Mouse (Mus musculus) hindbrain, postnatal 0 days (tissue): ENCODE measurements around the gene Eef2. TPM values are rescaled to one million over a fixed set of nuclear protein-coding genes. Genes with fewer than 3 reads are reported as not detected.

Source experiments
- ATAC-seq: fragments of 200-750 bp; cut with Nextera tagmentation; 2 replicates; pipeline ENCODE4 v1.8.0; 2017; ENCODE audit warnings: mild to moderate bottlenecking, moderate TSS enrichment, moderate library complexity
- DNase-seq: peaks from one replicate; pipeline ENCODE4 v3.0.0-alpha.2; 2015; ENCODE audit warnings: low spot score
- H3K27ac ChIP-seq: fragments of 300-500 bp; sonication (generic); 2 replicates; pipeline ENCODE4 v1.5.1; 2014; ENCODE audit warnings: mild to moderate bottlenecking
- H3K27me3 ChIP-seq: fragments of 300-500 bp; sonication (generic); 2 replicates; pipeline ENCODE4 v1.6.1; 2014; ENCODE audit warnings: low read length, mixed read lengths; ENCODE audit not compliant: insufficient read depth
- H3K36me3 ChIP-seq: fragments of 300-500 bp; sonication (generic); 2 replicates; pipeline ENCODE4 v1.6.1; 2014; ENCODE audit warnings: low read length, mixed read lengths; ENCODE audit not compliant: insufficient read depth
- H3K4me1 ChIP-seq: fragments of 300-500 bp; sonication (generic); 2 replicates; pipeline ENCODE4 v1.6.1; 2014; ENCODE audit warnings: antibody characterized with exemption, low read length, mixed read lengths; ENCODE audit not compliant: insufficient read depth
- H3K4me2 ChIP-seq: fragments of 300-500 bp; sonication (generic); 2 replicates; pipeline ENCODE4 v1.6.1; 2014; ENCODE audit warnings: low read depth, mild to moderate bottlenecking, low read length, moderate library complexity, mixed read lengths
- H3K4me3 ChIP-seq: fragments of 300-500 bp; sonication (generic); 2 replicates; pipeline ENCODE4 v1.5.1; 2014; ENCODE audit warnings: low read length
- H3K9ac ChIP-seq: fragments of 300-500 bp; sonication (generic); replicated peaks from 2 replicates; pipeline ENCODE4 v1.6.1; 2014; ENCODE audit warnings: mild to moderate bottlenecking, low read length, moderate library complexity, mixed read lengths
- H3K9me3 ChIP-seq: fragments of 300-500 bp; sonication (generic); 2 replicates; pipeline ENCODE4 v1.6.1; 2016; ENCODE audit warnings: low read length, mixed read lengths
- CTCF ChIP-seq: IDR thresholded peaks from 2 replicates; pipeline ENCODE4 v1.5.1; 2016; ENCODE audit warnings: antibody characterized with exemption, control low read depth, low read depth
- WGBS: fragments of 180-500 bp; shearing (Covaris S2); extraction: QIAGEN DNeasy Blood & Tissue Kit; methylation state at CpG from one replicate; pipeline ENCODE4 v1.1.7; 2014; 5-methylcytosine and 5-hydroxymethylcytosine counted together
- polyA plus RNA-seq: library from polyadenylated mRNA; unstranded; fragments of >200 nt; fragmentation: Nextera tagmentation; extraction: Ambion mirVana; gene quantifications from 2 replicates; pipeline ENCODE4 v1.2.1, GENCODE M21; 2015
- total RNA-seq: library from RNA; depleted of rRNA; stranded (reverse); fragments of >200 nt; gene quantifications from 2 replicates; pipeline ENCODE4 v1.2.3, GENCODE M21; 2014

Eef2 gene
- total and polyA plus RNA-seq, 2 experiments from 2014 or later: 434 to 2,196 TPM

GRCm38 (mm10) chr10:81137252-81138130 is 38.9 kb upstream of the Eef2 start:
- H3K4me3 ChIP-seq: peak overlapping the region; percentile 94
- DNase-seq: peak; percentile 98

GRCm38 (mm10) chr10:81138131-81138782 is 38.2 kb upstream of the Eef2 start:
- peaks cover 9% of the 10 kb centered on the region for H3K27me3 ChIP-seq
- ATAC-seq: no peak
- no peaks in the 10 kb centered on the region for H3K36me3 ChIP-seq
- under 1% methylated on average over 22 of the region's 24 CpGs for WGBS
- peak overlapping the region; percentile 96 for H3K9ac ChIP-seq
- DNase-seq: peak; percentile 41
- peak overlapping the region; percentile 68 for H3K4me2 ChIP-seq
- H3K9me3 ChIP-seq: no peaks in the 10 kb centered on the region
- peak overlapping the region; percentile 94 for H3K4me3 ChIP-seq
- TF ChIP-seq CTCF: no peak
- peaks cover 25% of the 10 kb centered on the region for H3K4me1 ChIP-seq
- peak overlapping the region; percentile 77 for H3K27ac ChIP-seq

More at GRCm38 (mm10) chr10:81137252-81138130, 38.9 kb upstream of the Eef2 start:
- TF ChIP-seq CTCF: no peak
- H3K36me3 ChIP-seq: no peaks in the 10 kb centered on the region
- H3K4me2 ChIP-seq: peak overlapping the region; percentile 99
- WGBS: 1% methylated on average over 57 of the region's 89 CpGs
- H3K27me3 ChIP-seq: peaks cover 9% of the 10 kb centered on the region
- H3K9me3 ChIP-seq: no peaks in the 10 kb centered on the region
- peak; percentile 95 for ATAC-seq
- peaks cover 25% of the 10 kb centered on the region for H3K4me1 ChIP-seq
- H3K27ac ChIP-seq: peak overlapping the region; percentile 77
- peak overlapping the region; percentile 96 for H3K9ac ChIP-seq

GRCm38 (mm10) chr10:81138821-81139528 is 37.5 kb upstream of the Eef2 start:
- no peak for TF ChIP-seq CTCF
- peaks cover 25% of the 10 kb centered on the region for H3K4me1 ChIP-seq
- H3K4me2 ChIP-seq: peak overlapping the region; percentile 68
- H3K27me3 ChIP-seq: peaks cover 6% of the 10 kb centered on the region
- peaks cover 3% of the 10 kb centered on the region; the same call in 1 of the 2 replicates for H3K36me3 ChIP-seq
- no peak for ATAC-seq
- 58% methylated on average over 11 of the region's 11 CpGs for WGBS
- peak overlapping the region; percentile 94 for H3K4me3 ChIP-seq
- DNase-seq: no peak
- H3K9ac ChIP-seq: peak overlapping the region; percentile 96
- H3K27ac ChIP-seq: peak overlapping the region; percentile 77
- no peaks in the 10 kb centered on the region for H3K9me3 ChIP-seq

GRCm38 (mm10) chr10:81139529-81139846 is 36.9 kb upstream of the Eef2 start:
- WGBS: 72% methylated on average over 4 of the region's 4 CpGs
- Histone ChIP-seq H3K27me3 (peaks cover under 1% of the 10 kb centered on the region), H3K36me3 (peaks cover 8% of the 10 kb centered on the region), H3K9me3 (no peaks in the 10 kb centered on the region), H3K27ac (no peak overlapping the region), H3K4me1 (peaks cover 25% of the 10 kb centered on the region), H3K9ac (peak overlapping the region; percentile 96; the same call in 1 of the 2 replicates), H3K4me3 (0 out of 2 replicates have a peak overlapping the region, but pooled peaks have one; percentile 2), H3K4me2 (peak overlapping the region; percentile 68)
- no peak for ATAC-seq
- TF ChIP-seq CTCF: no peak
- no peak for DNase-seq

GRCm38 (mm10) chr10:81140005-81140404 is 36.4 kb upstream of the Eef2 start:
- WGBS: 30% methylated on average over 8 of the region's 8 CpGs
- TF ChIP-seq CTCF: no peak
- Histone ChIP-seq H3K27me3 (no peaks in the 10 kb centered on the region; the same call in 1 of the 2 replicates), H3K4me3 (0 out of 2 replicates have a peak overlapping the region, but pooled peaks have one; percentile 2), H3K27ac (no peak overlapping the region), H3K9me3 (no peaks in the 10 kb centered on the region), H3K4me1 (peaks cover 25% of the 10 kb centered on the region), H3K9ac (0 out of 2 replicates have a peak overlapping the region, but pooled peaks have one; percentile 96), H3K36me3 (peaks cover 13% of the 10 kb centered on the region), H3K4me2 (peak overlapping the region; percentile 68)
- ATAC-seq (no peak), DNase-seq (no peak)

- Histone ChIP-seq H3K9ac (peak overlapping the region; percentile 44; the same call in 1 of the 2 replicates), H3K4me3 (peak overlapping the region; percentile 11), H3K4me1 (peaks cover 22% of the 10 kb centered on the region), H3K9me3 (no peaks in the 10 kb centered on the region), H3K4me2 (peak overlapping the region; percentile 68), H3K36me3 (peaks cover 19% of the 10 kb centered on the region), H3K27ac (0 out of 2 replicates have a peak overlapping the region, but pooled peaks have one; percentile 1), H3K27me3 (no peaks in the 10 kb centered on the region)
- DNase-seq: no peak
- no peak for ATAC-seq
- TF ChIP-seq CTCF: no peak
- WGBS: 50% methylated on average over 10 of the region's 10 CpGs
Observed at GRCm38 (mm10) chr10:81140717-81141454, 35.5 kb upstream of the Eef2 start.
